Mouse (Mus musculus): ENCODE data around the gene Trim39. TPM values are rescaled to one million over a fixed set of nuclear protein-coding genes. Genes with fewer than 3 reads are reported as not detected.
A peak's percentile ranks its signal among the peaks of the same experiment; 100 is the strongest.
"Not testable (repeated sequence)": the region's sequence is repeated elsewhere in the genome, so short reads cannot be mapped to it uniquely, and the experiment has no call there.

Gene Trim39
- total RNA-seq, 4 experiments from 2014 or later, result 17.9 to 32.7 (median 23.6) TPM

- DNase-seq, result no peak
Measured at GRCm38 (mm10) chr17:36248886-36249285, 23.2 kb downstream of the Trim39 start.

GRCm38 (mm10) chr17:36245741-36246140 is 26.3 kb downstream of the Trim39 start:
- no peak for DNase-seq

- DNase-seq, result no peak
Measured at GRCm38 (mm10) chr17:36244031-36244430, 28.0 kb downstream of the Trim39 start.

GRCm38 (mm10) chr17:36240637-36241213 is 31.3 kb downstream of the Trim39 start:
- no peak for DNase-seq

GRCm38 (mm10) chr17:36237321-36237921 is 34.6 kb downstream of the Trim39 start:
- DNase-seq, result no peak

GRCm38 (mm10) chr17:36235300-36235699 is 36.7 kb downstream of the Trim39 start:
- DNase-seq, result not testable (repeated sequence)

- DNase-seq, result no peak
Measured at GRCm38 (mm10) chr17:36233572-36233971, 38.5 kb downstream of the Trim39 start.

GRCm38 (mm10) chr17:36231318-36231717 is 40.7 kb downstream of the Trim39 start:
- peak; percentile 64 for DNase-seq

- DNase-seq, result no peak
Measured at GRCm38 (mm10) chr17:36229046-36229445, 43.0 kb downstream of the Trim39 start.

- DNase-seq, result no peak
Measured at GRCm38 (mm10) chr17:36226921-36227320, 45.1 kb downstream of the Trim39 start.

- no peak for DNase-seq
Measured at GRCm38 (mm10) chr17:36225231-36225824, 46.7 kb downstream of the Trim39 start.

GRCm38 (mm10) chr17:36224451-36224850 is 47.6 kb downstream of the Trim39 start:
- no peak for DNase-seq

- no peak for DNase-seq
Measured at GRCm38 (mm10) chr17:36218594-36219155, 53.4 kb downstream of the Trim39 start.

- no peak for DNase-seq
Measured at GRCm38 (mm10) chr17:36215586-36215985, 56.5 kb downstream of the Trim39 start.

Other genes starting within 250 kb of the Trim39 start
- gene H2-T23, start 239.4 kb downstream of the Trim39 start, total RNA-seq (2022), result 100 to 1,000 TPM in 1 of 4 experiments, 10 to 100 TPM in 3; 65.8 to 110 (median 93.4) TPM
- 10 to 100 TPM; 33.8 to 65.4 (median 46.3) TPM for gene H2-T22, start 229.5 kb downstream of the Trim39 start, total RNA-seq (2022)
- gene Gm6034, start 229.3 kb downstream of the Trim39 start, total RNA-seq (2022), result under 1 TPM in 2 of 4 experiments, not detected in 2; 0.17 to 0.30 TPM
- gene Gm11127, start 213.9 kb downstream of the Trim39 start, total RNA-seq (2022), result 1 to 10 TPM; 5.8 to 7.9 (median 6.7) TPM
- gene Gm19684, start 150.6 kb downstream of the Trim39 start, total RNA-seq (2022), result 1 to 10 TPM in 1 of 4 experiments, under 1 TPM in 3; 0.23 to 1.1 (median 0.58) TPM
- gene Gm7030, start 142.8 kb downstream of the Trim39 start, total RNA-seq (2022), result under 1 TPM in 2 of 4 experiments, not detected in 2; 0.62 to 0.65 TPM
- gene Gm8909, start 103.7 kb downstream of the Trim39 start, total RNA-seq (2022), result 1 to 10 TPM in 1 of 4 experiments, under 1 TPM in 1, not detected in 2; 0.40 to 1.2 TPM
- not detected for gene H2-T3, start 82.0 kb downstream of the Trim39 start, total RNA-seq (2022)
- 10 to 100 TPM; 38.8 to 46.8 (median 43.4) TPM for gene Rpp21, start 14.2 kb downstream of the Trim39 start, total RNA-seq (2022)
- not detected for gene H2-M10.2, start 14.2 kb upstream of the Trim39 start, total RNA-seq (2022)
- not detected for gene H2-M10.1, start 53.9 kb upstream of the Trim39 start, total RNA-seq (2022)
- gene H2-M10.3, start 96.2 kb upstream of the Trim39 start, total RNA-seq (2022), result not detected
- not detected for gene H2-M10.4, start 190.1 kb upstream of the Trim39 start, total RNA-seq (2022)

Data from adrenal gland, adult 8-10 months (tissue).